Mouse (Mus musculus) liver, embryonic 11.5 days (tissue): ENCODE data around the gene Olfr1126. TPM values are rescaled to one million over a fixed set of nuclear protein-coding genes. Genes with fewer than 3 reads are reported as not detected.

Experiments
- ATAC-seq: fragments of 200-750 bp; cut with Nextera tagmentation; replicated peaks from 2 replicates; pipeline ENCODE4 v1.8.0; 2017; ENCODE audit warnings: moderate number of reproducible peaks, mild to moderate bottlenecking, moderate TSS enrichment, moderate library complexity; ENCODE audit not compliant: low FRiP score
- DNase-seq: peaks from one replicate; pipeline ENCODE4 v3.0.0-alpha.2; 2017; ENCODE audit warnings: low spot score
- H3K27ac ChIP-seq: fragments of 300-500 bp; sonication (generic); 2 replicates; pipeline ENCODE4 v1.5.1; 2014; ENCODE audit warnings: mild to moderate bottlenecking, low read depth, low read length, control low read depth
- H3K27me3 ChIP-seq: fragments of 300-500 bp; sonication (generic); replicated peaks from 2 replicates; pipeline ENCODE4 v1.6.1; 2014; ENCODE audit warnings: low read length, mixed read lengths; ENCODE audit not compliant: control insufficient read depth, insufficient read depth
- H3K36me3 ChIP-seq: fragments of 300-500 bp; sonication (generic); 2 replicates; pipeline ENCODE4 v1.6.1; 2014; ENCODE audit warnings: mild to moderate bottlenecking, low read length, moderate library complexity, mixed read lengths; ENCODE audit not compliant: control insufficient read depth, insufficient read depth
- H3K4me1 ChIP-seq: fragments of 300-500 bp; sonication (generic); replicated peaks from 2 replicates; pipeline ENCODE4 v1.6.1; 2014; ENCODE audit warnings: low read length, mixed read lengths; ENCODE audit not compliant: control insufficient read depth, insufficient read depth
- H3K4me2 ChIP-seq: fragments of 300-500 bp; sonication (generic); 2 replicates; pipeline ENCODE4 v1.6.1; 2014; ENCODE audit warnings: mild to moderate bottlenecking, control low read depth, moderate library complexity
- H3K4me3 ChIP-seq: fragments of 300-500 bp; sonication (generic); 2 replicates; pipeline ENCODE4 v1.5.1; 2014; ENCODE audit warnings: low read depth, low read length, control low read depth
- H3K9ac ChIP-seq: fragments of 300-500 bp; sonication (generic); 2 replicates; pipeline ENCODE4 v1.6.1; 2014; ENCODE audit warnings: low read depth, low read length, control low read depth
- H3K9me3 ChIP-seq: fragments of 300-500 bp; sonication (generic); 2 replicates; pipeline ENCODE4 v1.6.1; 2016; ENCODE audit warnings: low read length, inconsistent platforms, mixed read lengths; ENCODE audit not compliant: control insufficient read depth
- WGBS: fragments of 180-500 bp; shearing (Covaris S2); extraction: QIAGEN DNeasy Blood & Tissue Kit; methylation state at CpG from one replicate; pipeline ENCODE4 v1.1.7; 2014; 5-methylcytosine and 5-hydroxymethylcytosine counted together
- polyA plus RNA-seq: library from polyadenylated mRNA; unstranded; fragments of >200 nt; fragmentation: Nextera tagmentation; extraction: Ambion mirVana; gene quantifications from 2 replicates; pipeline ENCODE4 v1.2.1, GENCODE M21; 2014

The Olfr1126 gene
- polyA plus RNA-seq, 1 experiment from 2014 or later, result not detected

DNA sequence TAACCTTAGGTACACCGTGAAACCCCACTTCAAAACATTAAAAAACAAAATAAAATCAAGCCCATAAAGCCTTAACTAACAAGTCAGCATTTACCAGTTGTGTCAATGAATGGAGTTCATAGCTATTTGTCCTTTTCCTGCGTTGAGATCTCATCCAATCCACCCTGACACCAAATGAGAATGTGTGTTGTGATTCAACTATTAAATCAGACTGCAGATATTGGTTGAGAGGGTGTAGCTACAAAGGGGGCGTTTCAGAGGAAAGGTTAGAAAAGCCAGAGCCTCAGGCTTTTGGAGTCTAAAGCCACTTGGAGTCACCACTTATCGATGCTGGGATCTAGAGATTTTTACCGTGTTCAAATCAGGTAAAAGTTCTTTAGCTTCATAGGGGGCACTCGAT, 52.5 kb downstream of the Olfr1126 start, which contains the start of gene Pramel6:
Pramel6 (plus strand) TSS at position 301 of the 400 bp plus-strand sequence.
- no peak for ATAC-seq
- Histone ChIP-seq H3K9me3 (no peaks in the 10 kb centered on the region), H3K4me2 (no peak within 1 kb of the TSS), H3K27ac (no peak within 1 kb of the TSS), H3K9ac (no peak within 1 kb of the TSS), H3K4me1 (no peaks in the 10 kb centered on the region), H3K36me3 (no peaks in the 10 kb centered on the region), H3K27me3 (no peaks in the 10 kb centered on the region), H3K4me3 (no peak within 1 kb of the TSS)
- 82% methylated on average over 6 of the region's 6 CpGs for WGBS
- DNase-seq, result no peak

Other genes starting within 250 kb of the Olfr1126 start
- gene Olfr1113, start 245.0 kb upstream of the Olfr1126 start, polyA plus RNA-seq, result not detected in 2 replicates
- not detected in 2 replicates for gene Olfr1115, start 205.9 kb upstream of the Olfr1126 start, polyA plus RNA-seq
- not detected in 2 replicates for gene Olfr1116, start 186.4 kb upstream of the Olfr1126 start, polyA plus RNA-seq
- not detected in 2 replicates for gene Olfr1118, start 146.4 kb upstream of the Olfr1126 start, polyA plus RNA-seq
- not detected in 2 replicates for gene Olfr1120, start 99.1 kb upstream of the Olfr1126 start, polyA plus RNA-seq
- not detected in 2 replicates for gene Olfr1121, start 84.1 kb upstream of the Olfr1126 start, polyA plus RNA-seq
- gene Olfr1122, start 68.1 kb upstream of the Olfr1126 start, polyA plus RNA-seq, result not detected in 2 replicates
- not detected in 2 replicates for gene Olfr1123, start 37.3 kb upstream of the Olfr1126 start, polyA plus RNA-seq
- gene Olfr1124, start 23.7 kb upstream of the Olfr1126 start, polyA plus RNA-seq, result not detected in 2 replicates
- not detected in 2 replicates for gene Pramel7, start 43.1 kb downstream of the Olfr1126 start, polyA plus RNA-seq
- gene Pramel6, start 52.6 kb downstream of the Olfr1126 start, polyA plus RNA-seq, result not detected in 2 replicates
- gene Olfr153, start 77.8 kb downstream of the Olfr1126 start, polyA plus RNA-seq, result not detected in 2 replicates
- not detected in 2 replicates for gene Olfr1128, start 91.6 kb downstream of the Olfr1126 start, polyA plus RNA-seq
- not detected in 2 replicates for gene Olfr1129, start 119.9 kb downstream of the Olfr1126 start, polyA plus RNA-seq
- gene Olfr1130, start 152.2 kb downstream of the Olfr1126 start, polyA plus RNA-seq, result not detected in 2 replicates
- not detected in 2 replicates for gene Olfr1131, start 173.1 kb downstream of the Olfr1126 start, polyA plus RNA-seq
- not detected in 2 replicates for gene Olfr1132, start 183.6 kb downstream of the Olfr1126 start, polyA plus RNA-seq
- gene Olfr1133, start 193.4 kb downstream of the Olfr1126 start, polyA plus RNA-seq, result not detected in 2 replicates
- not detected in 2 replicates for gene Olfr1134, start 204.5 kb downstream of the Olfr1126 start, polyA plus RNA-seq
- gene Olfr1135, start 219.7 kb downstream of the Olfr1126 start, polyA plus RNA-seq, result not detected in 2 replicates
- not detected in 2 replicates for gene Olfr1136, start 240.0 kb downstream of the Olfr1126 start, polyA plus RNA-seq